Mouse (Mus musculus) brain, embryonic 14.5 days (tissue): Measurements from ENCODE around the gene Klk1b4.

ENCODE experiments used
- CTCF ChIP-seq: fragments of 200-500 bp; IDR thresholded peaks from 2 replicates; pipeline ENCODE4 v1.5.1; 2012; ENCODE audit warnings: inconsistent platforms, mild to moderate bottlenecking, moderate library complexity, borderline replicate concordance; ENCODE audit not compliant: insufficient read depth, insufficient read length; ENCODE audit errors: extremely low read depth
- POLR2A ChIP-seq: fragments of 200-500 bp; IDR thresholded peaks from 2 replicates; pipeline ENCODE4 v1.6.1; 2012; ENCODE audit warnings: mild to moderate bottlenecking, inconsistent platforms, borderline replicate concordance; ENCODE audit not compliant: poor library complexity, insufficient read depth, insufficient read length, severe bottlenecking; ENCODE audit errors: extremely low read depth

- TF ChIP-seq POLR2A = no peak
- no peak for TF ChIP-seq CTCF
Observed at GRCm38 (mm10) chr7:44240712-44241111, 33.5 kb downstream of the Klk1b4 start.
